ENCODE assay signal across 9 mouse cellular contexts in the genomic region with DNA sequence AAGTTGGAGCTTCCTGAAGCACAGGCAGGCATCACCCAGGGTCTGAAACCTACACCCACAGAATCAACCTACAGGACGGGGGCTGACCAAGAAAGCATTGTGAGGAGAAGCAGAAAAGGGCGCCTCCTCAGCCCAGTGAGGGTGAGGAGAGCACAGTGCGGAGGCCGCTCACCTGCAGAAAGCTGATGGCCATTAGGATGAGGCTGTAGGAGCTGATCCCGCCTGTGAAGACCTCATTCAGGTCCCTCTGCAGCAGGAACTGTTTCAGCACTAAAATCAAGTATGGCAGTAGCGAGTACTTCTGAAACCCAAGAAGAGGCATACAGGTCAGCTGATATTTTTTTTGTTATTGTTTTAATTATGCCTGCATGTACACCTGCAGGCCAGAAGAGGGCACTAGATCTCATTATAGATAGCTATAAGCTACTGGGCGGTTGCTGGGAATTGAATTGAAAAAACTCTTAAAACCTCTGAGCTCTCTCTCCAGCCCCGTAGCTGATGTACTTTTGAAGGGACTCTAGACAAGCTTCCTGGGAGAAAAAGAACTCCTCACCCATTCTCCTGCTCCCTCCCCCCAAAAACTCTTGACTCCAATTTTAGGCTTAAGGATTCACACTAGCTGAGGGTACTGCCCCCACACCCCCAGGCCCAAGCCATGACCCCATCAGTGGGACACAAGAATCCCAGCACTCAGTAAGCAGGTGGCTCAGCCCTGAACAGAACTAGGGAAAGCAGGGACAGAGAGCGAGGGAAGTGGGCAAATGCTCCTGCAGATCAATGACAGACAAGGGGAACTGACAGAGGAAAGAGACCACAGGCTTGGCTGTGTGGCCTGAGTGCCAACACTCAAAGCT. TPM values are rescaled to one million over a fixed set of nuclear protein-coding genes. Genes with fewer than 3 reads are reported as not detected.
DNase-seq lines count a peak whose midpoint lies in the region; ATAC-seq and TF ChIP-seq lines count a peak whose summit lies in the region.
"Had no signal": no experiment of that assay in that cellular context is flagged by ENCODE, and none has a peak within 500 bp of the region (broad histone marks: within the 10 kb centered on the region; RNA-seq: fewer than 3 reads in every experiment).

No protein-coding gene starts in this region.

- peak overlapping the region; percentile 37; the same call in 1 of the 2 replicates for H3K9ac ChIP-seq in heart, embryonic 13.5 days
- H3K9ac ChIP-seq in limb, embryonic 14.5 days (ENCODE audit: low read depth, low read length, severe bottlenecking), result no peak overlapping the region

- DNase-seq in heart, postnatal 36 days, result no peak
- peak; percentile 21 to 52 for DNase-seq in CD8-positive naive resting alpha-beta T cell, adult 2 months (ENCODE audit: low read depth in 2 of 2, low spot score in 2 of 2)
- DNase-seq in embryo, embryonic 11 days, result peak; percentile 69
- DNase-seq in limb, embryonic 14.5 days (ENCODE audit: low spot score), result peak; percentile 61
- no peak for DNase-seq in urinary bladder, postnatal 4 days (ENCODE audit: low spot score in 2 of 2)
- no peak for DNase-seq in frontal cortex, postnatal 25 days (ENCODE audit: low spot score in 2 of 2)

- H3K27ac ChIP-seq in heart, embryonic 13.5 days (replicated peaks), result no peak overlapping the region
- H3K27ac ChIP-seq in limb, embryonic 14.5 days (replicated peaks; ENCODE audit: low read depth, low read length), result no peak overlapping the region
- H3K27ac ChIP-seq in small intestine, adult 2 months (ENCODE audit: insufficient read depth, low read depth, low read length), result no peak overlapping the region

- TF ChIP-seq CTCF in small intestine, adult 2 months (IDR thresholded peaks at IDR 0.05; ENCODE audit: extremely low read depth, insufficient read length, insufficient replicate concordance, low read depth, low read length), result peak; percentile 20; the same call in 1 of the 2 replicates

- no peak overlapping the region for H3K4me2 ChIP-seq in heart, embryonic 13.5 days
- H3K4me2 ChIP-seq in limb, embryonic 14.5 days (replicated peaks; ENCODE audit: low read depth, low read length, severe bottlenecking), result no peak overlapping the region

- no peak for TF ChIP-seq POLR2A in limb, embryonic 14.5 days (IDR thresholded peaks at IDR 0.05; ENCODE audit: borderline replicate concordance, extremely low read depth, insufficient read depth, insufficient read length)
- TF ChIP-seq POLR2A in small intestine, adult 2 months (IDR thresholded peaks at IDR 0.05; ENCODE audit: low read depth, low read length), result no peak

- no peak for ATAC-seq in heart, embryonic 13.5 days (ENCODE audit: extremely low read depth, insufficient number of reproducible peaks, low FRiP score, low TSS enrichment)
- ATAC-seq in limb, embryonic 14.5 days (ENCODE audit: low FRiP score, low read depth), result peak; percentile 80

- H3K4me1 ChIP-seq in heart, embryonic 13.5 days, result peaks cover 8% of the 10 kb centered on the region
- no peaks in the 10 kb centered on the region for H3K4me1 ChIP-seq in limb, embryonic 14.5 days (ENCODE audit: control insufficient read depth, insufficient read depth, low read length)
- peaks cover 2% of the 10 kb centered on the region; the same call in 1 of the 2 replicates for H3K4me1 ChIP-seq in small intestine, adult 2 months (ENCODE audit: control insufficient read depth, insufficient read depth, insufficient read length, low read length)

- WGBS in heart, embryonic 13.5 days, result 66% methylated on average over 9 of the region's 9 CpGs
- 60% methylated on average over 9 of the region's 9 CpGs for WGBS in limb, embryonic 14.5 days
- whole genome bisulfite sequencing in small intestine, adult 2 months, result 67% methylated on average over 9 of the region's 9 CpGs

- H3K27me3 ChIP-seq in heart, embryonic 13.5 days (replicated peaks), result no peaks in the 10 kb centered on the region
- no peaks in the 10 kb centered on the region for H3K27me3 ChIP-seq in limb, embryonic 14.5 days (ENCODE audit: control insufficient read depth, insufficient read depth, low read length)
- no peaks in the 10 kb centered on the region for H3K27me3 ChIP-seq in small intestine, adult 2 months (ENCODE audit: control insufficient read depth, insufficient read depth, low read length)
- H3K27me3 ChIP-seq: megakaryocyte, embryonic 14.5 days had no signal

- H3K4me3 ChIP-seq in heart, embryonic 13.5 days, result no peak overlapping the region
- no peak overlapping the region for H3K4me3 ChIP-seq in limb, embryonic 14.5 days (replicated peaks; ENCODE audit: low read length)
- H3K4me3 ChIP-seq in small intestine, adult 2 months (ENCODE audit: low read depth, low read length), result no peak overlapping the region
- H3K4me3 ChIP-seq: megakaryocyte, embryonic 14.5 days had no signal

- H3K9me3 ChIP-seq in heart, embryonic 13.5 days, result no peaks in the 10 kb centered on the region
- no peaks in the 10 kb centered on the region for H3K9me3 ChIP-seq in limb, embryonic 14.5 days (ENCODE audit: control insufficient read depth, low read length)
- H3K9me3 ChIP-seq: megakaryocyte, embryonic 14.5 days had no signal

- intact Hi-C loops in heart, postnatal 36 days (cut with DNase I), result loop anchor here (1.0 kb wide), 2 partner anchors 36 to 146 kb away; no protein-coding TSS in a partner anchor

- H3K36me3 ChIP-seq in heart, embryonic 13.5 days, result peaks cover 83% of the 10 kb centered on the region
- H3K36me3 ChIP-seq in limb, embryonic 14.5 days (ENCODE audit: control insufficient read depth, insufficient read depth, low read length), result peaks cover 69% of the 10 kb centered on the region
- H3K36me3 ChIP-seq in small intestine, adult 2 months (ENCODE audit: control insufficient read depth, insufficient read depth, low read length), result peaks cover 28% of the 10 kb centered on the region

RNA-seq across cellular contexts. Expression of gene Nsun2, which starts 23.9 kb away (rescaled TPM):
- polyA plus RNA-seq in heart, embryonic 13.5 days (2015; fragmentation: Nextera tagmentation; extraction: Ambion mirVana), result 65.9 and 69.9 TPM in 2 replicates
- total RNA-seq in heart, postnatal 36 days (2021), result 10 to 100 TPM; 41.4 to 48.9 TPM
- polyA plus RNA-seq in limb, embryonic 14.5 days (2012; rRNA removed), result 102 and 106 TPM in 2 replicates
- polyA plus RNA-seq in limb, embryonic 14.5 days (2014; fragmentation: Nextera tagmentation; extraction: Ambion mirVana), result 130 and 134 TPM in 2 replicates
- polyA plus RNA-seq in small intestine, adult 2 months (2012; rRNA removed), result 21.4 and 26.6 TPM in 2 replicates

RNA-seq across cellular contexts. Expression of gene Tent4a, which starts 24.8 kb away (rescaled TPM):
- polyA plus RNA-seq in heart, embryonic 13.5 days (2015; fragmentation: Nextera tagmentation; extraction: Ambion mirVana), result 2.7 and 3.2 TPM in 2 replicates
- total RNA-seq in heart, postnatal 36 days (2021), result 10 to 100 TPM; 12.8 to 14.4 TPM
- polyA plus RNA-seq in limb, embryonic 14.5 days (2012; rRNA removed), result 25.7 and 29.0 TPM in 2 replicates
- 8.7 and 9.9 TPM in 2 replicates for polyA plus RNA-seq in limb, embryonic 14.5 days (2014; fragmentation: Nextera tagmentation; extraction: Ambion mirVana)
- polyA plus RNA-seq in small intestine, adult 2 months (2012; rRNA removed), result 5.3 and 9.4 TPM in 2 replicates

Comparison
In these comparisons a context has a peak if more than half of its experiments do, and no peak if none do; other contexts are left out.
1. DNase-seq: peak in CD8-positive naive resting alpha-beta T cell, adult 2 months (2 of 2), embryo, embryonic 11 days (single experiment) and limb, embryonic 14.5 days (single experiment); none in heart, postnatal 36 days (0 of 2), urinary bladder, postnatal 4 days (0 of 2) and frontal cortex, postnatal 25 days (0 of 2).